Mouse (Mus musculus) ES-E14 (cell line): ENCODE measurements at regions not wholly inside any gene's neighbourhood (a gene's known extent, or its start where the extent isn't known, plus 50 kb on each side); places are given as distances from the start of the nearest gene placed in this dataset.
"Not testable (repeated sequence)": the region's sequence is repeated elsewhere in the genome, so short reads cannot be mapped to it uniquely, and the experiment has no call there.

Experiments used
- CHD2 ChIP-seq: IDR thresholded peaks from 2 replicates; pipeline ENCODE4 v1.6.1; 2014; ENCODE audit warnings: mild to moderate bottlenecking, low read depth, low read length, inconsistent platforms
- HCFC1 ChIP-seq: IDR thresholded peaks from 2 replicates; pipeline ENCODE4 v1.6.1; 2012; ENCODE audit warnings: low read length, inconsistent platforms, borderline replicate concordance; ENCODE audit not compliant: insufficient read depth
- MAFK ChIP-seq: IDR thresholded peaks from 2 replicates; pipeline ENCODE4 v1.6.1; 2014; ENCODE audit warnings: mild to moderate bottlenecking, low read depth, low read length, inconsistent platforms; ENCODE audit not compliant: insufficient read depth
- ZC3H11A ChIP-seq: IDR thresholded peaks from 2 replicates; pipeline ENCODE4 v1.6.1; 2012; ENCODE audit warnings: low read depth, mild to moderate bottlenecking, inconsistent platforms, low read length, borderline replicate concordance
- ZNF384 ChIP-seq: IDR thresholded peaks from 2 replicates; pipeline ENCODE4 v1.6.1; 2012; ENCODE audit warnings: low read depth, low read length, inconsistent platforms

GRCm38 (mm10) chr16:42412031-42412430, 71.6 kb upstream of the Gap43 start:
- TF ChIP-seq ZC3H11A, CHD2, MAFK, HCFC1, ZNF384: not testable (repeated sequence)
